Mouse (Mus musculus) left cerebral cortex, postnatal 10 days (tissue): ENCODE data around the gene Rabgap1l. TPM values are rescaled to one million over a fixed set of nuclear protein-coding genes. Genes with fewer than 3 reads are reported as not detected.
"Not testable (repeated sequence)": the region's sequence is repeated elsewhere in the genome, so short reads cannot be mapped to it uniquely, and the experiment has no call there.

Experiments
- DNase-seq, 2 experiments: peaks; one replicate each; pipeline ENCODE4 v3.0.0; 2021 to 2022; ENCODE audit warnings: low spot score in 2 of 2, mixed read lengths in 1 of 2; ENCODE audit errors: extremely low spot score in 1 of 2
- intact Hi-C: fragments of 180-260 bp; cut with DNase I; formaldehyde crosslinking; loops from one replicate; pipeline ENCODE4 v1.15.1; 2025
- total RNA-seq, 2 experiments: library from RNA; stranded (reverse); gene quantifications; 2 replicates each; pipeline ENCODE4 v1.2.3; 2021

The Rabgap1l gene
- total RNA-seq, 2 experiments from 2014 or later, result 174 to 177 TPM

- intact Hi-C loops, result no loop called here
- DNase-seq, result no peak
Measured at GRCm38 (mm10) chr1:160651691-160652090, 141.3 kb downstream of the Rabgap1l start.

- DNase-seq, result no peak
- intact Hi-C loops, result no loop called here
Measured at GRCm38 (mm10) chr1:160645416-160645815, 147.6 kb downstream of the Rabgap1l start.

GRCm38 (mm10) chr1:160628213-160628932 lies 164.6 kb downstream of the Rabgap1l start:
- DNase-seq, result no peak
- intact Hi-C loops, result no loop called here

GRCm38 (mm10) chr1:160624354-160625120 lies 168.5 kb downstream of the Rabgap1l start:
- intact Hi-C loops, result not testable (repeated sequence)

DNA sequence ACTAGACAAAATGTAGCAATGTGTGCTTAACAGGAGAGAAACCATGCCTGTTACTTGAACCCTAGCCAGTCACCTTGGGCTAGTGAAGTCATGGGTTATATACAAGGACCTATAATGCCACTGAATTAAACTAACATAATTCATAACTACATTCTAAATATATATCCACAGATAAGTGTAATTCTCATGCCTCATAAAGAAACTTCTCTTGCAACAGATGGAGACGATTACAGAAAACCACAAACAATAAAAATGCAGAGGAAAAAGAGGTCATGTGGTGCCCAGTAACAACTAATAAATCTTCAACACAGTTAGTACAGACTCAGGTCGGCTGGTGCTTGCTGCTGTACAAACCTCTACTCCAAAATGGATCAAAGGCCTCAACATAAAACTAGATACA lies 174.8 kb downstream of the Rabgap1l start:
- DNase-seq, result no peak
- intact Hi-C loops, result no loop called here

More at GRCm38 (mm10) chr1:160624354-160625120, 168.5 kb downstream of the Rabgap1l start:
- not testable (repeated sequence) for DNase-seq

DNA sequence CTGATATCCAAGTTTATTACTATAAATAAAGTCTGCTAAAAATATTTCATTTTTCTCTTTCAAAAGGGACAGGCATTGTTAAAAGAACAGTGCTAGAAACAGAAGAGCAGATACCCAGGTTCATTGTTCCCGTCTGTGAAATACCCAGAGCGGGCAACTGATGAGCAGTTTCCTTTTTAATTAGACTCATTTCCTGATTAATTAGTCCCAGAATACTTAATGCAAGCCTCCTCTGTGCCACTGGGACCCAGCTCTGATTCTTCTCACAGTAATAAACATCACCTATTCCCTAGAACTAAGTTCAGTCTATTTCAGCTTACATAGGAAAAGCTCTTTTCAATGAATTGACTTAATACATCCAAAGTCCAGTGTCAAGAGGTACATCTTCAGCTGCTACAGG lies 186.6 kb downstream of the Rabgap1l start:
- DNase-seq, result no peak
- intact Hi-C loops, result no loop called here

DNA sequence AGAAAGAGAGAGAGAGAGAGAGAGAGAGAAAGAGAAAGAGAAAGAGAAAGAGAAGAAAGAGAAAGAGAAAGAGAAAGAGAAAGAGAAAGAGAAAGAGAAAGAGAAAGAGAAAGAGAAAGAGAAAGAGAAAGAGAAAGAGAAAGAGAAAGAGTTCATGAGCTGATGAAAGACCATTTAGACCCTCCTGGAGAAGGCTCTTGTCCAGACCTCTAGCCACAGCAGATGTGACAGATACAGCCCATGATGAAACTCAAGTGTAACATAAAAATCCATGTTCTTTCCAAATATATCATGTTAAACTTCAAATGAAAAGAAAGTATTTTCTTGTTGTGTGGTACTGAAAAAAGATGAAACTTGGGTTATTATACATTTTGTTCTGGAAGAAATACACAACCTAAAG lies 189.7 kb downstream of the Rabgap1l start:
- intact Hi-C loops, DNase-seq: not testable (repeated sequence)

- DNase-seq, result no peak
- intact Hi-C loops, result no loop called here
Measured at GRCm38 (mm10) chr1:160597369-160597768, 195.6 kb downstream of the Rabgap1l start.

DNA sequence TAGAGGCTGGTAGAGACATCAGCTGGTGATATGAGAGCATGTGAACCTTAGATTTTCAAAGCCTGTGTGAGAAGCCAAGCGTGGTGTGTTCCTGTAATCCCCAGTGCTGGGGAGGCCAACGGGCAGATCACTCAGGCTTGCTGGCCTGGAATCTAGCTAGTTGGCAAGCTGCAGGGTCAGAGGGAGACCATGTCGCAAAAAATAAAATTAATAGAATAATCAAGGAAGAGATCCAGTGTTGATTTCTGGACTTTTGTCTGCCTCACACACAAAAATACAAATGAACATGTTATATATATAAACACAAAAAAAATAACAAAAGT lies 196.1 kb downstream of the Rabgap1l start:
- no peak for DNase-seq

GRCm38 (mm10) chr1:160596252-160596947 lies 196.6 kb downstream of the Rabgap1l start:
- intact Hi-C loops, result no loop called here
- no peak for DNase-seq

More for the DNA sequence above, 196.1 kb downstream of the Rabgap1l start:
- intact Hi-C loops, result no loop called here

GRCm38 (mm10) chr1:160594576-160594975 lies 198.4 kb downstream of the Rabgap1l start:
- intact Hi-C loops, result no loop called here
- DNase-seq, result no peak

- intact Hi-C loops, result no loop called here
- DNase-seq, result no peak
Measured at GRCm38 (mm10) chr1:160594066-160594465, 198.9 kb downstream of the Rabgap1l start.

- intact Hi-C loops, result no loop called here
- no peak for DNase-seq
Measured at GRCm38 (mm10) chr1:160588911-160589590, 204.0 kb downstream of the Rabgap1l start.

DNA sequence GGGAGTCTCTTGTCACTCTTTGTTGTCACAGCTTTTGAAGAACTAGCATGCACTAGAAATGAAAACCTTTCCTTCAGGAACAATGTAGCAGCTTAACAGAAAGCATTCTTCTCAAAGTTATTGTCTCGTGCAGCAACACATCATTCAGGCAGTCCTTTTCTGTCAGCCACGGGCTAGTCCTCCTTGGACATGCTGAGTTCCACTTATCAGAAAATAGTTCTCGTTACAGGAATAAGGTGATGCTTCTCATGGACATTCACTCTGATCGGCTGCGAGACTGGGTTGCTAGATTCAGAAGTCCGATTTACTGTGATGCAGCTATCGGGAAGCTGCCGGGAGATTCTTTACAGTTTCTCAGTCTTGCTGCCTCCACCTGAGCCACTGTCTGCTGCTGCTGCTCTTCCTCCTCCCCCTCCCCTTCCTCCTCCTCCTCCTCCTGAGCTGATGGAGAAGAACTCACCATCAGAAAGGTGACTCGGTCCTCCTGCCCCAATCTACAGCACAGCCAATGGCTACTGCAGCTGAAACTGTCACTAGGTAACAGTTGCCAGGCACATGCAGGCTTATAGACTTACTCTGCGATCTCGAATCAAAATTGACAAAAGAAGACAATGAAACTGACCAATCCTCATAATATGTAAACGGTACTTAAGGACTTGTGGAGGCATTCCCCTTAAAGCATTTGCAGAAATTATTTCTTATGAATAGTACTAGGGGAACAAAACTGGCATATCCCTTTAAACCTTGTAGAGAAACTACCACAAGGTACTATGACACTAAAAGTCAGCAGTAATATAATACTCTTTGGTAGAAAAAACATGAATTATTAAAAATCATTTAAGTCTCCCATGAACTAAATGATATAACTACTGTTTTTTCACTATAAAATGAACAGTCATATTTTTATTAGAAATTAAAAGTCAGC lies 213.4 kb downstream of the Rabgap1l start:
- DNase-seq, result peak in 1 of 2 experiments; percentile 20
- intact Hi-C loops, result no loop called here

GRCm38 (mm10) chr1:160576124-160576523 lies 216.9 kb downstream of the Rabgap1l start:
- intact Hi-C loops, result no loop called here
- no peak for DNase-seq

DNA sequence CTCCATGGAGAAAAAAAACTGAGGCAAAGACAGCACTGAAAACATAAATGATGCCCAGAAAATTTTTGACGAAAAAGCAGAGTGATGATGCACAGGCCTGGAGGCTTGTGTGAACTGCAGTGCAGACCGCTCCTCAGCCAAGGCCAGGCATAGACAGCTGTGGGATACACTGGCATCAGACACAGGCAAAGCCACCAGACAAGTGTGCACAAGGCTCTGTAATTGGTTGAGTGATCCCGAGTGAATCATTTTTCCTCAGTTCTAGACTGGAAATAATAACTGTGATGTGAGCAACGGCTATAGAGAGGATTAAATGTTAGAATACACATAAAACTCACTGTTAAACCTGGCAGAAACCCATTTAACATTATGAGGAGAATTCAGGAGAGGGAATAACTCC lies 219.0 kb downstream of the Rabgap1l start:
- DNase-seq, result no peak
- intact Hi-C loops, result no loop called here

GRCm38 (mm10) chr1:160566458-160566857 lies 226.6 kb downstream of the Rabgap1l start:
- DNase-seq, result no peak
- intact Hi-C loops, result no loop called here

GRCm38 (mm10) chr1:160561381-160561780 lies 231.6 kb downstream of the Rabgap1l start:
- intact Hi-C loops, result loop anchor here (5.0 kb wide), 1 partner anchor 156 kb away; no protein-coding TSS in a partner anchor
- no peak for DNase-seq
